Mouse (Mus musculus) regulatory T cell (primary cell): Measurements from ENCODE around the gene Ucma.

ENCODE experiments used
- in situ Hi-C: fragments of 300-600 bp; cut with MboI, MseI; formaldehyde crosslinking; loops from one replicate; pipeline ENCODE4 v1.15.1; 2025; ENCODE audit warnings: high pct_unique_total_duplicates

Gene Ucma

DNA sequence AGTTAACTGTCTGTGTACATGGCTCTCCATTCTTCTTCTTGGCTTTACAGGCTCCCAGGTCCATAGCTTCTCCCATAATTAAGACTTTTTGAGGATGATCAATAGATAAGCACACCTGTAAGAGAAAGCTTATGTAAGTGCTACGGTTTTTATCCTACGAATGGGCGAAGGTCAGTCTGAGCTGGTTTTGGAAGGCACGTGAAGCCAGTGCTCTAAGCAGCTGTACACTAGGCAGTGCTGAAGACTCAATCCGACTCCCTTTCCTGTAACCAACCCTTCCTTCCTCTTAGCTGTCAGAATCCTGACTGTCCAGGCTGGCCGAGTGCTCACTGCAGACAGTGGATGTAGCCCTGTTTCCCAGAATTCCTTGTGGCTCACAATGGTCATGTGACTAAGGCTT is 25.3 kb downstream of the Ucma start:
- in situ Hi-C loops: loop anchor here (25.0 kb wide), 1 partner anchor 1539 kb away; no protein-coding TSS in a partner anchor

- in situ Hi-C loops: loop anchor here (25.0 kb wide), 1 partner anchor 1545 kb away; no protein-coding TSS in a partner anchor
Measured at GRCm38 (mm10) chr2:5007107-5007506, 31.2 kb downstream of the Ucma start.

- in situ Hi-C loops: loop anchor here (25.0 kb wide), 1 partner anchor 1550 kb away; no protein-coding TSS in a partner anchor
Measured at GRCm38 (mm10) chr2:5011898-5012490, 36.1 kb downstream of the Ucma start.

DNA sequence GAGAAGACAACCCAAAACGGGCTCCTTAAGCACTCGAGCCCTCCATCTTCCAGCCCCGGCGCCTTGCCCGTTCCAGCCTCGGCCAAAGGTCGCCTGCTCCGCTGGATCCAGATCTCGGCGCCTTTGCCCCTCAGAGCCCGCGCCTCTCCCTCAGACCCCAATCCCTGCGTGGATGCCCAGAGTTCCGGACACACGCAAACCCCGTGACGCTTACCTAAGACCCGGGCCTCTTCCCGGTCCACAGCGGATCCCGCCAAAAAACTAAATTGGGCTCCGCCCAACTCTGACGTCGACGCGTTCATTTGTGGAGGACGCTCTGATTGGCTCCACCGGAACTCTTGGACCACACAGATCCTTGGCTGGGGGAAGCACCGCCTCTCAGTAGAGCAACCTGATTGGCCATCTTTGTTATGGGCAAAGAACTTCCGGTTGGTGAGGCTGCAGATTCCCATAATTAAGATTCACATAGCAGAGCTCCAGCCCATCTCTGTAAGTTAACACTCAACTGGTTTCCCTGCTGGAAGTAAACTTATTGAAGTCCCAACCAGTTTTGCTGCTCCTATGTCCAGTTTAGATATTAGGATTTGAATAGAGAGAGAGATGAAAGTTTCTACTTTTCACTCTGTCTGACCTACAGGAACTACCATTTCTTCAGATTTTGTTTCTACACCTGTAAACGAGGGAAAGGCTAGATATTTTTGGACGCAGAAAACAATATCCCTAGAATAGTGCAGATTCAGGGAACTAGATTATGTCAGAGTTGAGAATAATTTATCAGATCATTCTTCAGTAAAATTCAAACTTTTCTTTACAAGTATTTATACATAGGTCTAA is 36.8 kb downstream of the Ucma start, which contains the start of gene Mcm10:
Gene Mcm10 (minus strand): TSS at position 301 of the 834 bp plus-strand sequence.
- in situ Hi-C loops: loop anchor here (25.0 kb wide), 1 partner anchor 1550 kb away; no protein-coding TSS in a partner anchor

DNA sequence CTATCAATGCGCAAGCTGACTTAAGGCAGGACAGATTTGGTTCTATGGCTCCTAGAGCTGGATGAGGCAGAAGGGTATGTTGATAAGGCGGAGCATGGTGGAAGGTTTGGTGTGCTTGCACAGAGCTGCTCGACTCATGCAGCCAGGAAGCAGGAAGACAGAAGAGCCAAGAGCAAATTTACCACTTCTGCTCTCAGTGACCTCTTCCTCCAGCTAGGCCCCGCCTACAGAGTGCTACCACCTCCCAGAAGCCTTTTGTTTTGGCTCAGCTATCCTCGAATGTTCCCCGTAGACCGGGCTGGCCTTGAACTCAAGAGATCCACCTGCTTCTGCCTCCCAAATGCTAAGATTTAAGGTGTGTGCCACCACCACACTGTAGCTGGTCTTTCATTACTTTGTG is 38.7 kb downstream of the Ucma start:
- in situ Hi-C loops: loop anchor here (25.0 kb wide), 1 partner anchor 1552 kb away; no protein-coding TSS in a partner anchor

DNA sequence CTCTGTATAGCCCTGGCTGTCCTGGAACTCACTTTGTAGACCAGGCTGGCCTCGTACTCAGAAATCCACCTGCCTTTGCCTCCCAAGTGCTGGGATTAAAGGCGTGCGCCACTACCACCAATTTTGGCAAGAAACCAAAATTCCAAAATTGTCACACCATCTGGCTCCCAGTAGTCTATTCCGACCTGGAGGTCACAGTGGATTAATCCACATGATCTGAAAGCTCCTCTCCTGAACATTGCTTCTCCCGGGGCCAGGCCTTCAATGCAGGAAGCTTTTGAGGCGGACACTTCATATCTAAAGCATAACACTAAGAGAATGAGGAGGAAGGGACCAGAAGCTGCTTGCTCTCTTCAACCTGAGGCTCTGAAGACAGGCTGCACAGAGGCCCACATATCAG is 39.6 kb downstream of the Ucma start:
- in situ Hi-C loops: loop anchor here (25.0 kb wide), 1 partner anchor 1553 kb away; no protein-coding TSS in a partner anchor

- in situ Hi-C loops: loop anchor here (25.0 kb wide), 1 partner anchor 1555 kb away; no protein-coding TSS in a partner anchor
Measured at GRCm38 (mm10) chr2:5016922-5017321, 41.0 kb downstream of the Ucma start.

DNA sequence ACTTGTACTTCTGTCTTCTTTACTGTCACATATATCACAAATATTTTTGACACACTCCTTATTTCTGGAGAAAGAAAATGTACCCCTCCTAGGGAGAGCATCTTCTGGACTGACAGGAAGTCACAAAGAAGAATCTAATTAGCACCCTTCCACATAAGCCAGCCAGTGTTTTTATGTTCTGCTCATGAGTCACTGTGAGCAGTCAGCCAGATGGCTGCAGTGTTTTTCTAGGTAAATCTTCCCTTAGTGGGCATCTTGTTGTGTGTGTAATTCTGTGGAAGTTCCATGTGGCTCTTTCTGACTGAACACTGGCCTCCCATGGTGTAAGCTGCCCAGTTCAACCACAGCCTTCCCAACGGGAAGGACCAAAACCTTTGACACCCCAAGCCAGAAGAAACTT is 43.8 kb downstream of the Ucma start:
- in situ Hi-C loops: loop anchor here (25.0 kb wide), 1 partner anchor 1557 kb away; no protein-coding TSS in a partner anchor

- in situ Hi-C loops: loop anchor here (25.0 kb wide), 1 partner anchor 1561 kb away; no protein-coding TSS in a partner anchor
Measured at GRCm38 (mm10) chr2:5023275-5023674, 47.4 kb downstream of the Ucma start.

GRCm38 (mm10) chr2:5023699-5024399 is 47.9 kb downstream of the Ucma start:
- in situ Hi-C loops: loop anchor here (25.0 kb wide), 1 partner anchor 1562 kb away; no protein-coding TSS in a partner anchor

- in situ Hi-C loops: no loop called here
Measured at GRCm38 (mm10) chr2:5025162-5025733, 49.3 kb downstream of the Ucma start.

- in situ Hi-C loops: no loop called here
Measured at GRCm38 (mm10) chr2:5027057-5027456, 51.1 kb downstream of the Ucma start.

- in situ Hi-C loops: no loop called here
Measured at GRCm38 (mm10) chr2:5028047-5028446, 52.1 kb downstream of the Ucma start.

GRCm38 (mm10) chr2:5029808-5030207 is 53.9 kb downstream of the Ucma start:
- in situ Hi-C loops: no loop called here

DNA sequence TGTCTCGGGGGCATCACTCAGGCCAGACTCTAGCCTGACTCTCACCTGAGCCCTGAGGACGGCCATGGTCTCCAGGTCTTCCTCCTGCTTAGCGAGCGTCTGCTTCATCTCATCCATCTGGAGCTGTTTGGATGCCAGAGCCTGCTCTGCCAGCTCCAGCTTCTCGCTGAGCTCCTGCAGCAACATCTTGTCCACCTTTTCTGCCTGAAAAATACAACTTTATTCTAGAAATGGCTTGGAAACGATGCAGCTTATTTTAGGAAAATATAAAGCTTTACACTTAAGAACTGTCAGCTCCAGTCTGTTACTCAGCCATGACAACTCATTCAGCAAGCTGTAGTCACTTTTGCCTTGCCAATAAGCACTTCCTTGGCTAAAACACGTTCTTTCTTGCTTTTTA is 55.3 kb downstream of the Ucma start:
- in situ Hi-C loops: no loop called here

DNA sequence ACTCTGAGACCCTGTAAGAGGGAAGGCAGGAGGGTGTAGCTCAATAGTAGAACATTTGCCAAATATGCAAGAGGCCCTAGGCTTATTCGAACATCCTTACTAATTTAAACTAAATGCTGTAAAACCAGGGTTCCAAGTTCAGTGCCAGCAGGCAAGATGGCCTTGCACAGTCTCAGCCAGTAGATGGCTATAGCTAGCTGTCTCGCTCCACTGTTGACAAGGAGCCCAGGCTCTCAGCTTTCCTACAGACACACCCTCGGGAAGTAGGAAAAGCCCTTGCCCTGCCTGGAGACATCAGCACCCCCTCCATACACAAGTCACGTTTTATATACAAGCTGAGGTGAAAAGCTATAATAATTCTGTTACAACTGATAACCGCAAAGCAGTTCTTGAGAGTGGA is 56.7 kb downstream of the Ucma start:
- in situ Hi-C loops: no loop called here

DNA sequence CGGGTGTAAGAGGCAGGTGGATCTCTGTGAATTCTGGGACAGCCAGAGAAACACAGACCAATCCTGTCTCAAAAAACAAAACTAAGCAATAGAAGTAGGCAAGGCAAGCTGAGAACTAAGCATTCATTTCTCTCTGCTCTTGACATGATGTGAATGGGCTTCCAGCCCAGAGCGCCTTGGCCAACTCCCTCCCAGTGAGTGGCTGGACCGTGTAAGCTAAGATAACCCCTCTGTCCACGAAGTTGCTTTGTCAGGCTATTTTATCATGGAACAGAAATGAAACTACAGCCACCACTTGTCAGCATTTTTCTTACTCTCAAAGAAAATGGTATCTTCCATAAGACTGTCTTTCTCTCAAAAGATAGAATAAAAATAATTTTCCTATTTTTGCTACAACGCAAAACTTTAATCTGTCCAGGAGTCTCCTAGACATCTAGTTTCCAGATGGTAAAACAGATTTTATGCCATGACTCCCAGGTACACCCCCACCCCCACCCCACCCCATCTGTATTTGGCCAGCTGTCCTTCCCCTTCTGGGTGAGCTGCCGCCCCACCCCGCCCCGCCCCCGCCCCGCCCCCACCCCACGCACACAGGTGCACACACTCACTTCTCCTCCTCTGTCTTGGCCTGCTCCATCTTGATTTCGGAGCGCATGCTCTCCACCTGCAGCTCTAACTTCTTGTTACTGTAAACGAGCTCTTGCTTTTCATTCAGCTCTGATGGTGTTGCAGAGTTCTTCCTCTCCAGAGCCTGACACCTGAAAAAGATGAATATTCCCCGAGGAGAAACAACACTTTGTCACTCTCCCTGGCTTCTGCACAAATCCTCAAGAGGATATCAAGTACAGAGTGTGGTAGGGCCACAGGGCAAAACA is 57.9 kb downstream of the Ucma start:
- in situ Hi-C loops: no loop called here

DNA sequence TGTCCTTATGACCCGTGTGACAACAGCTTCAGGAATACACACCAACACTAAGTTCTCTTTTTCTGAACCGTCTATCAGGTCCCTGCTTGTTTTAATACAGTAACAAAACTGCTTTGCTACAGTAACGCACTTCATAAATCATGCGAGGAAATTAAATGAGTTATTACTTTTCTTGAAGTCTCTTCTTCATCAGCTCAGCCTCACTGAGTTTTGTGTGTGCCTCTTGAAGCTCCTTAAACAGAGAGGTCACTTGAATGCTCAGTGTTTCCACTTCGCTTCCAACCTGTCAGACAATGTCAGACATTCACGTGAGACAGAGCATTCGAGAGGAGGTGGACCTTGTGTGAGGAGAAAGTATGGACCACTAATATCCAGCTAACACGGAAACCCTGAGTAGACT is 58.9 kb downstream of the Ucma start:
- in situ Hi-C loops: no loop called here

DNA sequence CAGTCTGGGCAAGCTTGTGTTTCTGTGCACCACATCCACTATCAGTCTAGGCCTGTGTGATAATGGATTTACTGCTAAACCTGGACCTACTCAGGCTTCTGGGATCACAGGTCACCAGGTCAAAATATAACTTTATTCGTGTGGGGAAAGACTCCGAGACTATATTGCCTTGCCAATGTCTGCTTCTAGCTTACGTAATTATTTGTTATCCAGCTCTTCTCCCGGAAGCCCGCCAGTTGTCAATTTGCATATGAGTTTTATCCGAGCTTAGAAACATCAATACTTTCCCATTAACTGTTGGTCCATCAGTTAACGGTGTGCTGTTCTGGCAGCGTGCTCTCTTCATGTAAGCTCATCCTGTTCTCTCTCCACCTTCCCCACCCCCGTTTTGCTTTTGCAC is 59.3 kb downstream of the Ucma start:
- in situ Hi-C loops: no loop called here
